Mouse (Mus musculus) granulocyte monocyte progenitor cell, adult 5-6 weeks (primary cell): ENCODE data around the gene Stat2. TPM values are rescaled to one million over a fixed set of nuclear protein-coding genes. Genes with fewer than 3 reads are reported as not detected.
A peak's percentile ranks its signal among the peaks of the same experiment; 100 is the strongest.
"Not testable (repeated sequence)": the region's sequence is repeated elsewhere in the genome, so short reads cannot be mapped to it uniquely, and the experiment has no call there.

Experiments used
- ATAC-seq: replicated peaks from 2 replicates; pipeline ENCODE4 v1.8.0; 2016; ENCODE audit warnings: mild to moderate bottlenecking, moderate TSS enrichment, inconsistent platforms; ENCODE audit not compliant: poor library complexity, severe bottlenecking
- total RNA-seq, 2 experiments: library from RNA; stranded (forward) in 1 of 2; stranded (reverse) in 1 of 2; fragments of 200-712, 200-1000 nt in 1 of 2; fragments of >200 nt in 1 of 2; fragmentation: Nextera tagmentation in 1 of 2; gene quantifications; 2 replicates each; pipeline ENCODE4 v1.2.3; 2014 to 2017

Stat2 gene
- total RNA-seq, 2 experiments from 2014 or later, result 6.5 to 26.8 TPM

DNA sequence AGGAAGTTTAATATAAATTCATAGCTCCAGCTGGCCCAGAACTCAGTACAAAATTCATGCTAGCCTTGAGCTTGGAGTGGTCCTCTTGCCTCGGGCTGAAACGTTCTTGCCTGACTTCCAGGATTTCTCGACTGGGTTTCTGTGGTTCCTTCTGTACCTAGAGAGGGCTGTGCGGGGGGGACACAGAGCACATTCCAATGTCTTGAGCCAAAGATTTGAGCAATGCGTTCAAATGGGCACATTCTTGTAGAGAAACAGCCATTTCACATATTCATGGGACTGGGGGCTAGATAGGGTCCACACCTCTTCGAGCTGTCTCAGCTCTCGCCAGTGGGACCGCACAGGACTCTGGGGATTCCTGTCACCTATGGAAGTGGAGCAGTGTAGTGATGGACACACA, 14.4 kb upstream of the Stat2 start:
- no peak for ATAC-seq

DNA sequence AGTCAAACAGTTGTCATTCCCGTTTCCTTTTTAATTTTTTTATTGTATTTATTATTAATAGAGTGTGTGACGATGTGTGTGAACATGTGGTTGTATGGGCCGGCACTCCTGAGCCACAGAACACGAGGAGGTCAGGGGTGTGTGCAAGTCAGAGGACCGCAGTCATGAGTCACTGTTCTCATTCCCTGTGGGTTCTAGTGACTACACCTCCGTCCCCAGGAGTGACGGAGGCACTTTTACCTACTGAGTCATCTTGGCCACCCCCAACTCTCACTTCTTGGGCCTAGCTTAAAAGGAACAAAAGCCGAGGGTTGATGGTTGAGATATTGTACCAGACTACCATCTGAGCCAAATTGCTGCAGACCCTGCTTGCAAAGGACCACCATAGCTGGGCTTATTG, 14.0 kb upstream of the Stat2 start:
- ATAC-seq, result no peak

DNA sequence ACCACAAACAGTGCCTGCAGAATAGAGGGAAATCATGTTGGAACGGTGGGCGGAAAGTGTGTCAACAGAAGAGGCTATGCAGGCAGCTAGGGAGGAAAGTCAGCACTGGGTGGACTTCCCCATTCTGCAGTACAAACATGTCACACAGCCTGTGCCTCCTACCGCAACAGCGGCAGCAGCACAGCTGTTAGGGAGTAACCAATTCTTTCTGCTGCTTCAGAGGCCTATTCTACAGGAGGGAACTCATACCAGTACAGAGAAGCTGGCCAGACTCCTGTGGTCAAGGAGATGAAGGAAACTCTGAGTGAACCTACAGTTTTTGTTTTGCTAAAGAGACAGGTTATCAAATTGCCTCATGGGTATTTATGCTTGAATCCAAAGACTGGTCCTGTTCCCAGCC, 11.4 kb upstream of the Stat2 start:
- peak; percentile 97 for ATAC-seq

DNA sequence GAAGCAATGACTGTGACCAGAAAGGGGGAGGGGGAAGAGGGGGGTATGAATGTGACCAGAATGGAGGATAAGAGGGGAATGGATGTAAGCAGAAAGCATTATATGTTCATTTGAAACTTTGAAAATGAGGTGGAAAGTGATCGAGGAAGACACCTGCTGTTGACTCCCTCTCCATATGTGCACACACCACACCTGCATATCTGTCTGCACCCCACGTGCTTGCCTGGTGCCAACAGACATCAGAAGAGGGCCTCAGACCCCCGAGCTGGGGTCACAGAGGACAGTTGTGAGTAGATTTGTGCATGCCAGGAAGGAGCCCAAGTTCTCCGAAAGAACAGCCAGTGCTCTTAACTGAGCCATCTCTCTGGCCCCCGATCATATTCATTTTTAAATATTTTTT, 10.4 kb upstream of the Stat2 start:
- ATAC-seq, result no peak

DNA sequence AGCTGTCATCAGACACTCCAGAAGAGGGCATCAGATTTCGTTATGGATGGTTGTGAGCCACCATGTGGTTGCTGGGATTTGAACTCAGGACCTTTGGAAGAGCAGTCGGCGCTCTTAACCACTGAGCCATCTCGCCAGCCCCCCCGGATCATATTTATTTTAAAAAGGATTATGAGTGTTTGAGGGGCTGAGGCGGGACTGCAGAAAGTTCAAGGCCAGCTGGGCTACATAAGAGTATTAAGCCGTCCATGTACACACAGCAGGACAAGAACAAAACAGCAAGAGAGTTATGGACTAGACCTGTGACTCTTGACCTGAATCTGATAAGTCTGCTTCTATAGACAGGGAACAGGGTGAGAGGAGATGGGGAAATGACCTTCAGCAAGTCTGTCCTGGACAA, 10.0 kb upstream of the Stat2 start:
- not testable (repeated sequence) for ATAC-seq

DNA sequence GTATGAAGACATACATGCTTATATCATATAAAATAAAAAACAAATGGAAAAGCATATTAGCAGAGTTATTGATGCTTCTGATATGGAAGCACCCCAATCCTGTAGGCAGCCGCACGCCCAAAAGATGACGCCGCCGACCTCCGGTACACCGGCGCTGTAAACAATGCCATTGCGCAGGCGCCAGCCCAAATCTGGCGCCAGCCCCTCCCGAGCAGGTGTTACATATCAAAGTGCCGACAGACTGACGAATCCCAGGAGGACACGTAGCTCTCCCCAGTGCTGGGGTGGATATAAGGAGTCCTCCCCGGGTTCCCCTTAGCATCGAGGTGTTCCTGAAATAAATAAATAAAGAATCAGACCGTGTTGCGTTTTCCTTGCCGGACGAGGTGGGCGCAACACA, 8.1 kb upstream of the Stat2 start:
- no peak for ATAC-seq

DNA sequence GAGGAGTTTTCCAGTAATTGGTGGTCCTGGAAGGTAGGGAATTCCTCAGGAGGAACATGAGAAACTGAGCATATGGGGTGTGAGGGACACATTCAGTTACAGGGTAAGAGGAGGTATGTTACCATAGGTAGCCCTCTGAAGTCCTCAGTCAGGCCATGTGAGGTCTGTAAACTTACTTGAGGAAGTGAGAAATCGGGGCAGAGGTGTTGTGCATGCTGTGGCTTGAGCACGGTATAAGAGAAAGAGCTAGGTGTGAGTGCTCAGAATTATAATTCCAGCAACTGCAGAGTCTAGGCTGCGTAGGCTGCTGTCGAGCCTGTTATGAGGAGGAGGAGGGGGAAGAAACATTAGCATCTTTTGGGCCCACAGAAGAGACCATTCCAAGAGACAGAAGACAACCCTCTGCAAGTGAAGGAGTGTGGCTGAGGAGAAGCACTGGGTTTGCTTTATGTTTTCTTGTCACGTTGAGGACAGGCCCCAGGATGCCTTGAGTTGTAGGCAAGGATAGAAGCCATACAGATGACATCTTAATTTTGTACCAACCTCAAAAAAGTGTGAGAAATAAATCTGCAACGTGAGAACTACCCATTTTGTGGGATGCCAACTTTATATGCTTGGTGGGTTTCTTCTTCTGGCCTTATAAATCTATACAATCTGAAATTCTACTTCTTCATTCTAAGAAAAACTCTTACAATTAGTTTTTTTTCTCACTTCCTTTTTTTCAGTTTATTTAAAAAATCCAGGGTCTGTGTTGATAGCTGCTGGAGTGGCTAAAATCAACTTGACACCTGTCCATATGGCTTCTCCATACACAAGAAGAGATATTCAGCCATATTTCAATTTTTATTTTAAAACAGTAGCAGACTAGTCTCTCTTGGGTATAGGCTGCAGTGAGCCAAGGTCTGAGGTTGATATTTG, 6.7 kb upstream of the Stat2 start:
- peak; percentile 34 for ATAC-seq

DNA sequence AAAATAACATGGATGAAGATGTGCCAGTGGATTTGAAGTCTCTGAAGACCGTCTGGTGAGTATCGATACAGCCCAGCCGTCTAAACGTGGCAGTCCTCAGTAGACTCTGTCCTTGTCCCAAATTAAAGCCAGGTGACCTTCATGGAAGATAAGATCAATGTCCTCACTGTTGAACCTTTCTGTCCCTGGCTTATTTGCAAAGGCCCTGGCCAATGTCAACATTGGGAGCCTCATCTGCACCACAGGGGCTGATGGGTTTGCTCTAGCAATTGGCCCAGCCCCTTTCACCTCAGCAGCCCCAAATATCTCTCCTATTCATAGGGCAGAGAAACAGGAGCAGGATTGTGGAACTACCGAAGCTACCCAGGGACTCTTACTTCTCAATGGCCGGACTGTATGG, 2.0 kb upstream of the Stat2 start, which contains the start of gene Apof:
Gene Apof, plus strand, starts transcription at position 301 of the 400 bp plus-strand sequence.
- ATAC-seq, result no peak

DNA sequence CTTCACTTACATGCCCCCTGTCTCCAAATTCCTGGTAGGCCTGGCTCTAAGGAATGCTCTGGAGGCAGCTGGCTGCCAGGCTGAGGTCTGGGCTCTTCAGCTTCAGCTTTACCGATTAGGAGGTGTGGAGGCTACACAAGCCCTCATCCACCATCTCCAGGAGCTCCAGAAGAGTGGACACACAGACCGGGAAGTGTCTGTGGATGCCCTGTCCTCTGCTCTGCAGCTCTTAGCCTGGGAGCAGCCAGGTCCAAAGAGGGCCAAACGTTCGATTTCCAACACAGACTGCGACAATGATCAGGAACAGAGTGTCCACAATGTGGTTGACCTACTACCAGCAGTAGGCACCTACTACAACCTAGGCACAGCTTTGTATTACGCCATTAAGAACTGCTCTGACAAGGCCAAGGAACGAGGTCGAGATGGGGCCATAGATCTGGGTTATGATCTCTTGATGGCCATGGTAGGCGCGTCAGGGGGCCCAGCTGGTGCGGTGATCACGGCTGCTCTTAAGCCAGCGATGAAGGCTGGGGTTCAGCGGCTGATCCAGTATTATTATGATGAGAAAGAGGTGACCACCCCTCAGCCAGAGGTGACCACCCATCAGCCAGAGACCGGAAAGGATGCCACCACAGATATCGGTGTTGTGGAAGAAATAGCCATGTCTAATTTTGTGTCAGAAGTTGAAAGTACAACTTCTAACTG, 1.0 kb upstream of the Stat2 start:
- no peak for ATAC-seq

DNA sequence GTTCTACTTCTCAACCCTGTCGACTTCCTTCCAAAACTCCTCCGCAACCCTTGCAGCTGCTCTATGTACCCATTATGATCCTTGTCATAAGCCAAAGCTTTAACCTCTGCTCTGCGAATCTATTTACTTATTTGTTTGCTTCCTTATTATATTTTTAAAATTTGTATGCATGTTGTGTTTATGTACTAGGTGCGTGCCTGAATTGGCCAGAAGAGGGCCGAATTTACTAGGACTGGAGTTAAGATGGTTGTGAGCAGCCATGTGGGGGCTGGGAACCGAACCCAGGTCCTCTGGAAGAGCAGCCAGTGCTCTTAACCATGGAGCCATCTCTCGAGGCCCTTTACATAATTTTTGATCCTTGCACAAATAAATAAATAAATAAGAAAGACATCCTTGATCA, 507 bp downstream of the Stat2 start:
- no peak for ATAC-seq

DNA sequence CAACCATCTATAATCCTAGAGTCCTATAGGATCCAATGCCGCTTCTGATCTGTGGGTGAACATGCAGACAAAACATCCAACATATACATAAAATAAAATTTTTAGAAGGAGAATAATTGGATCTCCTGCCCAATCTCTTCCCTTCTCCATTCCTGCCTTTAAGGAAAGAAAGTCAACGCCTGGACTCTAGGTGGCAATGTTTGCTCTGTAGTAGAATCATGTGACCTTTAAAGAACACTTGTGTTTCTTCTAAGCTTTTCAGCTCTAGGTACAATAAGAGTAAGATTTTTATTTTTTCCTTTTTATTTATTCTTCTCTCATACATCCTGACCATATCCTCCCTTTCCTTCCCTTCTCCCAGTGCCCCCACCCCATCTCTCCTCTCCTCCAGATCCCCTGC, 1.5 kb downstream of the Stat2 start:
- no peak for ATAC-seq

DNA sequence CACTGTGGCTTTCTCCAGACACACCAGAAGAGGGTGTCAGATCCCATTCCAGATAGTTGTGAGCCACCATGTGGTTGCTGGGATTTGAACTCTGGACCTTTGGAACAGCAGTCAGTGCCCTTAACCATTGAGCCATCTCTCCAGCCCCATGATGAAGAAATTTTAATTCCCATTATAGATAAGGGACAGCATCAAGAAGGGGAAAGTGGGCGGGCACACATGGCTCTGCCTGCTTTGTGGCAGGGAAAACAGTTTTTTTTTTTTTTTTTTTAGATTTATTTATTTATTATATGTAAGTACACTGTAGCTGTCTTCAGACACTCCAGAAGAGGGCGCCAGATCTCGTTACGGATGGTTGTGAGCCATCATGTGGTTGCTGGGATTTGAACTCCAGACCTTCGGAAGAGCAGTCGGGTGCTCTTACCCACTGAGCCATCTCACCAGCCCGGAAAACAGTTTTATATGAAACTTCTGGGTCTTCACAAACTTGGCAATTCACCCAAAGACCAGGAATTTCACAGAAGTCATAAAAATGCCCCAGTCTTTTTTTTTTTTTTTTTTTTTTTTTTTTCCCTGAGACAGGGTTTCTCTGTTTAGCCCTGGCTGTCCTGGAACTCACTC, 2.6 kb downstream of the Stat2 start:
- ATAC-seq, result not testable (repeated sequence)

DNA sequence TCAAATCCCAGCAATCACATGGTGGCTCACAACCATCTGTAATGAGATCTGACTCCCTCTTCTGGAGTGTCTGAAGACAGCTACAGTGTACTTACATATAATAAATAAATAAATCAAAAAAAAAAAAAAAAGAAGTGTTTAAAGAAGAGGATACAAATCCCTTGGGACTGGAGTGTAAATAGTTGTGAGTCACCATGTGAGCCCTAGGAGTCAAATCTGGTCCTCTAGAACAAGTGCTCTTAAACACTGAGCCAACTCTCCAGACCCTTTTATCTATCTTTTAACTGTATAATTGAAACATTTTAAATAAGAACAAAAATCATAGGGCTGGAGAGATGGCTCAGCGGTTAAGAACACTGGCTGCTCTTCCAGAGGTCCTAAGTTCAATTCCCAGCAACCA, 5.0 kb downstream of the Stat2 start:
- ATAC-seq, result not testable (repeated sequence)

DNA sequence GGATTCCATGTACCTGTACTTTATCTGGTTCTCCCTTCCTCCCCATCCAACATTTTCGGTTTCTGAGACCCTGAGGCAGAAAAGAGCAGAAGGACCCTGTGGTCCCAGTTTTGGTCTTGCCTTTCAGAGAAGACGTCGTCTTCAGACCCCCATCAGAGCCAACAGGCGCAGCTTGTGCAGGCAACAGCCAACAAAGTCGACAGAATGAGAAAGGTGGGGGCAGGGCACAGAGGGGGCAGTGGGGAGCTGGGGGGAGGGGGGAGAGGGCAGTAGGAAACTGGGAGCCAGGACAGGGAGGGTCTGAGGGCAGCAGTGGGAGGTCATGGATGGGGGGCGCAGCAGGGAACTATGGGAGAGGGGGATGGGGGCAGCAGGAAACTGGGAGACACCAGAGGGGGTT, 7.8 kb downstream of the Stat2 start:
- no peak for ATAC-seq

DNA sequence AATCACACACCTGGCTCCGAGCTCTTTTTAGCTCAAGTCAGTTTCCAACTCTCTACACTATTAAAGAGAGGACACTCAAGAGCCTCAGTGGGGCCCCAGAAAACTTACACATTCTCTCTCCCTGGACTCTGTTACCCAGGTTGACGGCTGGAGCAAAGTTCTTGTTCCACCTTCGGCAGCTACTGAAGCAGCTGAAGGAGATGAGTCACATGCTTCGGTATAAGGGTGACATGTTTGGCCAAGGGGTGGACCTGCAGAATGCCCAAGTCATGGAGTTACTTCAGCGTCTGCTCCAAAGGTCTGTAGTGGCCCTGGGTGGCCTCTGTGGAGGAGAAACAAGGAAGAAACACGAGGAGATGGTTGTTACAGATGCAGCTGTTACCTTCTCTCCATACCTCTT, 10.6 kb downstream of the Stat2 start:
- no peak for ATAC-seq

DNA sequence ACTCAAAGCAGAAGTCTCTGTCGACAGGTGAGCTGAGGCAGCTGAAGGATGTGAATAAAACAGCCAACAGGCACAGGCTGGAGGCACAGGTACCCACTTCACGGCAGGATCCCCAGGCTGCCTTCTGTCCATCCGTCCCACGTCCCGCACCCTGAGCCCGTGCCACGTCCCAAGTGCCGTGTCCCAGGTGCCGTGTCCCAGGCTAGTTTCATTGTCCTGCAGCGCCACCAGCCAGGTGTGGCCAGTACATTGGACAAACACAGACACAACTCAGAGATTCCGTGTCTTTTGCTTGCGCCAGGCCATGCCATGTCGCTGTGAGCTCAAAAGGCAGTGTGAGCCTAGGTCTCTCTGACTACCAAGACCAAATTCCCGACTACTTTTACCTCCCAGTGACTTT, 11.3 kb downstream of the Stat2 start:
- no peak for ATAC-seq

DNA sequence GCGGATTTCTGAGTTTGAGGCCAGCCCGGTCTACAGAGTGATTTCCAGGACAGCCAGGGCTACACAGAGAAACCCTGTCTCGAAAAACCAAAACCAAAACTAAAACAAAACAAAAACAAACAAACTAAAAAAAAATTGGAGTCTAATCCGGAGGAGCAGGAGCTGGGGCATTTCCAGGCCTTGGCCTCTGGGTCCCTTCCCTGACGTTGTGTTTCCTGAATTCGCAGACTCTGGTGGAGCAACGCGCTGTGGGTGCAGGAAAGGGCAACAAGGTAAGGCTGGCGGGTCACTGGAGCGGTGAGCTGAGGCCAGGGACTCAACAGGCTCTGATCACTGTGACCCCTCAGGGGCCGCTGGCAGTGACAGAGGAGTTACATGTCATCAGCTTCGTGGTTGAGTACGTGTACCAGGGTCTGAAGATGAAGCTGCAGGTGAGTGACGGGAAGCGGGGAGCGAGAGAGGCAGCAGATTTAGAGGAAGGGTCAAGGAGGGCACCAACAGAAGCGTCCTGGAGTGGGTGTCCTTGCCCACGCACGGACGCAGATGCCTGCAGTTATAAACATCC, 12.6 kb downstream of the Stat2 start:
- no peak for ATAC-seq

DNA sequence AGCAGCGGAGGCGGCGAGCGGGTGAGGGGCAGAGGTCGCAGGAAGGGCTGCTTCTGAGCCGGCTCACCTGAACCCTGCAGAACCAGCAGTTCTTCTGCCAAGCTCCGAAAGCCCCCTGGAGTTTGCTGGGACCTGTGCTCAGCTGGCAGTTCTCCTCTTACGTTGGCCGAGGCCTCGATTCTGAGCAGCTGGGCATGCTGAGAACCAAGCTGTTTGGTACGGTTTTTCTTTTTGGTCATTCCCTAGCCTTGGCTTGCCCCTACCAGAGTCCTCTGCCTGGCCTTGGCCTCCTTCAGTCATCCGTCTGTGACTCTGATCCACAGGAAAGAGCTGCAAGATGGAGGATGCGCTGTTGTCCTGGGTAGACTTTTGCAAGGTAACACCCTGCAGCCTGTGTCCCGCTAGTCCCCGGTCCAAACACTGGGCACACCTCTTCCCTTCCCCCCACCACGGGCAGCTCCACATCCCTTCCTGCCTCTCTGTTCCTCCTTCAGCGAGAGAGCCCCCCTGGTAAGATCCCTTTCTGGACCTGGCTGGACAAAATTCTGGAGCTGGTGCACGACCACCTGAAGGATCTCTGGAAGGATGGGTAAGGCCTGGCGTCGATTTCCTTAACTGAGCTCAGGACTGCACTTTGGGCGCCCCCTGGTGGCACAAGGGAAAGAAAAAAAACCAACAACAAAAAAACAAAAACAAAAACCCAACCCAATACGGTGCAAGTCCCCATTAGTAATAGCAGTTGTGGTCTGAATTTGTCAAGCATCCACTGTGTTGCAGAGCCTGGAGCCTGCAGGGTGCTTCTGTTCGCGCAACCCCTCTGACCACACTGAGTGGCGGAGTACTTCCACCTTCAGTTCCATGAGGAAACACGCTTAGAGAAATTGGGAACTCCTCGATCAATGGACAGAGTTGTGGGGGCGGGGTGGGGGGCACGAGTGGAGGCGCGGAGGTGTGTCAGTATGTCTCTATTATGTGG, 13.5 kb downstream of the Stat2 start:
- ATAC-seq, result peak; percentile 81

DNA sequence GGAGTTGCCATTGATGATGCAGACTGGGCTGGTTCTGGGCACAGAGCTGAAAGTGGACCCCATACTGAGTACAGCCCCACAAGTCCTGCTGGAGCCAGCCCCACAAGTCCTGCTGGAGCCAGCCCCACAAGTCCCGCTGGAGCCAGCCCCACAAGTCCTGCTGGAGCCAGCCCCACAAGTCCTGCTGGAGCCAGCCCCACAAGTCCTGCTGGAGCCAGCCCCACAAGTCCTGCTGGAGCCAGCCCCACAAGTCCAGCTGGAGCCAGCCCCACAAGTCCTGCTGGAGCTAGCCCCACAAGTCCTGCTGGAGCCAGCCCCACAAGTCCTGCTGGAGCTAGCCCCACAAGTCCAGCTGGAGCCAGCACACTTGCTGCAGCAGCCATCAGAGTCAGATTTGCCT, 20.2 kb downstream of the Stat2 start:
- not testable (repeated sequence) for ATAC-seq
